Mouse (Mus musculus): ENCODE data around the gene Eif3g.

Eif3g gene

GRCm38 (mm10) chr9:20857131-20857530 is 41.3 kb downstream of the Eif3g start:
- peak; percentile 60 for DNase-seq (ENCODE audit: extremely low spot score)

- no peak for DNase-seq (ENCODE audit: extremely low spot score)
Observed at GRCm38 (mm10) chr9:20850179-20850578, 48.2 kb downstream of the Eif3g start.

Measured in embryo, embryonic 9.5 days (tissue).